ENCODE assay signal across 28 mouse cellular contexts in genomic region chr2:12109306-12109705, GRCm38 (mm10).
DNase-seq lines count a peak whose midpoint lies in the region; ATAC-seq and TF ChIP-seq lines count a peak whose summit lies in the region.
"Had no signal": no experiment of that assay in that cellular context is flagged by ENCODE, and none has a peak within 500 bp of the region (broad histone marks: within the 10 kb centered on the region; RNA-seq: fewer than 3 reads in every experiment).

No protein-coding gene starts in this region.

- H3K36me3 ChIP-seq in lung, embryonic 15.5 days: no peaks in the 10 kb centered on the region
- no peaks in the 10 kb centered on the region for H3K36me3 ChIP-seq in lung, postnatal 0 days (ENCODE audit: insufficient read depth, low read length)
- no peaks in the 10 kb centered on the region for H3K36me3 ChIP-seq in liver, postnatal 0 days (replicated peaks; ENCODE audit: insufficient read depth, low read length)
- H3K36me3 ChIP-seq: forebrain, embryonic 10.5 days; heart, embryonic 12.5 days; heart, embryonic 15.5 days; hindbrain, embryonic 10.5 days; hindbrain, embryonic 13.5 days had no signal

- ATAC-seq in lung, embryonic 15.5 days (ENCODE audit: borderline replicate concordance, extremely low read depth, low FRiP score, low TSS enrichment): peak; percentile 49; the same call in 1 of the 2 replicates
- ATAC-seq in lung, postnatal 0 days: peak; percentile 67
- ATAC-seq in liver, postnatal 0 days: no peak
- ATAC-seq: CD4-positive, CD25-positive, alpha-beta regulatory T cell, adult 4 months; forebrain, embryonic 13.5 days; forebrain, postnatal 0 days had no signal

- no peak overlapping the region for H3K4me3 ChIP-seq in lung, embryonic 15.5 days
- no peak overlapping the region for H3K4me3 ChIP-seq in lung, postnatal 0 days (ENCODE audit: low read depth, low read length)
- no peak overlapping the region for H3K4me3 ChIP-seq in liver, postnatal 0 days (ENCODE audit: low read depth, low read length)
- H3K4me3 ChIP-seq: embryonic facial prominence, embryonic 10.5 days; embryonic facial prominence, embryonic 13.5 days; erythroblast, embryonic 14.5 days; forebrain, embryonic 10.5 days; forebrain, embryonic 13.5 days; gastrocnemius, adult 2 months; heart, embryonic 12.5 days; heart, embryonic 15.5 days; hindbrain, embryonic 10.5 days; hindbrain, embryonic 13.5 days had no signal

- TF ChIP-seq EP300 in lung, postnatal 0 days (IDR thresholded peaks at IDR 0.05): 0 out of 2 replicates have a peak, but pooled peaks have one; percentile 25
- no peak for TF ChIP-seq EP300 in liver, postnatal 0 days (IDR thresholded peaks at IDR 0.05; ENCODE audit: low read depth)

- peak; percentile 52 for DNase-seq in lung, postnatal 0 days (ENCODE audit: low spot score)
- peak; percentile 9 for DNase-seq in lung, postnatal 25 days (ENCODE audit: low spot score)
- no peak for DNase-seq in liver, postnatal 0 days
- no peak for DNase-seq in layer of hippocampus, postnatal 14 days (ENCODE audit: low spot score in 2 of 2)
- no peak for DNase-seq in gastrocnemius, postnatal 36 days
- DNase-seq: adrenal gland, adult 2 months; adrenal gland, postnatal 14 days; cerebellum, adult 11 months; cerebellum, adult 2 months; cerebellum, postnatal 36 days; embryo, embryonic 11 days; forebrain, postnatal 0 days; gastrocnemius, adult 2 months; gastrocnemius, postnatal 14 days; heart, adult 18-20 months; heart, postnatal 10 days; heart, postnatal 36 days had no signal

- H3K4me2 ChIP-seq in lung, embryonic 15.5 days: no peak overlapping the region
- H3K4me2 ChIP-seq in lung, postnatal 0 days (replicated peaks; ENCODE audit: low read depth, low read length): no peak overlapping the region
- H3K4me2 ChIP-seq in liver, postnatal 0 days (ENCODE audit: low read depth, low read length): no peak overlapping the region
- H3K4me2 ChIP-seq: embryonic facial prominence, embryonic 13.5 days; forebrain, embryonic 13.5 days; heart, embryonic 12.5 days; heart, embryonic 15.5 days; hindbrain, embryonic 13.5 days had no signal

- H3K9me3 ChIP-seq in lung, embryonic 15.5 days: no peaks in the 10 kb centered on the region
- H3K9me3 ChIP-seq in lung, postnatal 0 days (ENCODE audit: low read length): no peaks in the 10 kb centered on the region
- no peaks in the 10 kb centered on the region for H3K9me3 ChIP-seq in liver, postnatal 0 days (ENCODE audit: low read length)
- H3K9me3 ChIP-seq: embryonic facial prominence, embryonic 10.5 days; embryonic facial prominence, embryonic 13.5 days; forebrain, embryonic 10.5 days; forebrain, embryonic 13.5 days; heart, embryonic 12.5 days; heart, embryonic 15.5 days; hindbrain, embryonic 10.5 days; hindbrain, embryonic 13.5 days had no signal

- WGBS in lung, embryonic 15.5 days: 45% methylated on average over 3 of the region's 3 CpGs
- 43% methylated on average over 3 of the region's 3 CpGs for WGBS in lung, postnatal 0 days
- 76% methylated on average over 3 of the region's 3 CpGs for WGBS in liver, postnatal 0 days (ENCODE audit: insufficient replicate concordance)

- intact Hi-C loops in gastrocnemius, postnatal 36 days (cut with DNase I): no loop called here

- TF ChIP-seq CTCF in lung, postnatal 0 days (IDR thresholded peaks at IDR 0.05): no peak
- no peak for TF ChIP-seq CTCF in liver, postnatal 0 days (IDR thresholded peaks at IDR 0.05; ENCODE audit: low read depth)

- H3K27ac ChIP-seq in lung, embryonic 15.5 days: no peak overlapping the region
- H3K27ac ChIP-seq in lung, postnatal 0 days (ENCODE audit: low read length): no peak overlapping the region
- no peak overlapping the region for H3K27ac ChIP-seq in liver, postnatal 0 days (ENCODE audit: low read depth)
- H3K27ac ChIP-seq: embryonic facial prominence, embryonic 10.5 days; embryonic facial prominence, embryonic 13.5 days; forebrain, embryonic 10.5 days; forebrain, embryonic 13.5 days; gastrocnemius, adult 2 months; heart, embryonic 15.5 days; hindbrain, embryonic 10.5 days; hindbrain, embryonic 13.5 days had no signal

- H3K4me1 ChIP-seq in lung, embryonic 15.5 days: peaks cover 7% of the 10 kb centered on the region
- H3K4me1 ChIP-seq in lung, postnatal 0 days (ENCODE audit: insufficient read depth, low read depth, low read length): no peaks in the 10 kb centered on the region
- no peaks in the 10 kb centered on the region for H3K4me1 ChIP-seq in liver, postnatal 0 days (ENCODE audit: insufficient read depth)
- H3K4me1 ChIP-seq: embryonic facial prominence, embryonic 10.5 days; embryonic facial prominence, embryonic 13.5 days; forebrain, embryonic 10.5 days; forebrain, embryonic 13.5 days; heart, embryonic 12.5 days; heart, embryonic 15.5 days; hindbrain, embryonic 10.5 days; hindbrain, embryonic 13.5 days had no signal

- no peak overlapping the region for H3K9ac ChIP-seq in lung, embryonic 15.5 days
- no peak overlapping the region for H3K9ac ChIP-seq in lung, postnatal 0 days (replicated peaks; ENCODE audit: low read depth)
- H3K9ac ChIP-seq in liver, postnatal 0 days (replicated peaks): no peak overlapping the region
- H3K9ac ChIP-seq: embryonic facial prominence, embryonic 13.5 days; forebrain, embryonic 13.5 days; forebrain, postnatal 0 days; heart, embryonic 12.5 days; heart, embryonic 15.5 days; hindbrain, embryonic 13.5 days had no signal

- H3K27me3 ChIP-seq in lung, embryonic 15.5 days: no peaks in the 10 kb centered on the region
- H3K27me3 ChIP-seq in lung, postnatal 0 days (replicated peaks; ENCODE audit: insufficient read depth, low read length): no peaks in the 10 kb centered on the region
- H3K27me3 ChIP-seq in liver, postnatal 0 days (ENCODE audit: insufficient read depth, low read length): no peaks in the 10 kb centered on the region
- H3K27me3 ChIP-seq: embryonic facial prominence, embryonic 13.5 days; forebrain, embryonic 13.5 days; heart, embryonic 12.5 days; heart, embryonic 15.5 days; hindbrain, embryonic 13.5 days had no signal

Comparison
In these comparisons a context has a peak if more than half of its experiments do, and no peak if none do; other contexts are left out.
1. DNase-seq: peak in lung, postnatal 0 days (single experiment) and lung, postnatal 25 days (single experiment); none in liver, postnatal 0 days (single experiment), layer of hippocampus, postnatal 14 days (0 of 2) and gastrocnemius, postnatal 36 days (0 of 2).